Mouse (Mus musculus) small intestine, adult 2 months (tissue): ENCODE results near the gene Igfbp4.

Experiments used
- CTCF ChIP-seq: fragments of 200-500 bp; IDR thresholded peaks from 2 replicates; pipeline ENCODE4 v1.5.1; 2012; ENCODE audit warnings: low read depth, mild to moderate bottlenecking, control low read depth, inconsistent platforms, low read length, moderate library complexity, mixed read lengths; ENCODE audit not compliant: insufficient replicate concordance, insufficient read length; ENCODE audit errors: extremely low read depth
- POLR2A ChIP-seq: fragments of 200-500 bp; IDR thresholded peaks from 2 replicates; pipeline ENCODE4 v1.6.1; 2012; ENCODE audit warnings: low read depth, mild to moderate bottlenecking, control low read depth, inconsistent platforms, low read length, moderate library complexity

- TF ChIP-seq POLR2A: no peak
- no peak for TF ChIP-seq CTCF
Observed at GRCm38 (mm10) chr11:99043632-99044031, 2.6 kb downstream of the Igfbp4 start.
